Mouse (Mus musculus): ENCODE data around the gene Zfp105.

Zfp105 gene

DNA sequence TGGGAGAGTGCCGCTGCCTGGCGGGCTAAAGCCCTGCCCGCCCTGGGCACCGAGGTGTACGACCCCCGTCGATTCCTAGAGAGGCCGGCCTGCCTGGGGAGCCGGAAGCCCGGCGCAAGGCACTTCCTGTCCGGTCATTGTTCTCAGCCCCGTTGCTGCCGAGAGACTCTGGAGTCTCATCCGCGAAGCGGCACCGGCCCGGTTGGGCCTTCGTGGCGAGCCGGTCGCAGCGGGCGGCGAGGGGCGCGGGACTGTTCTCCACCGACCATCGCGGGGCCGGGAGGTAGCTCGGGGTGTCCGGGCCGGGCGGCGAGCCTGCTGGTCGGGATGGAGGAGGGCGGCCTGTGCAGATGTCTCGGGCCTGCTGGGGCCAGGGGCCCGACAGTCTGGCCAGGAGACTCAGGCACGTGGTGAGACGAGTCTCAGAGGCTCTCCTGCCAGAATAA lies at the start of gene Zfp105:
Gene Zfp105, plus strand, starts transcription at position 137 of the 446 bp plus-strand sequence.
- DNase-seq (ENCODE audit: low read depth): peak; percentile 9

GRCm38 (mm10) chr9:122874653-122875052 lies 48.2 kb upstream of the Zfp105 start:
- DNase-seq (ENCODE audit: low read depth): no peak

DNA sequence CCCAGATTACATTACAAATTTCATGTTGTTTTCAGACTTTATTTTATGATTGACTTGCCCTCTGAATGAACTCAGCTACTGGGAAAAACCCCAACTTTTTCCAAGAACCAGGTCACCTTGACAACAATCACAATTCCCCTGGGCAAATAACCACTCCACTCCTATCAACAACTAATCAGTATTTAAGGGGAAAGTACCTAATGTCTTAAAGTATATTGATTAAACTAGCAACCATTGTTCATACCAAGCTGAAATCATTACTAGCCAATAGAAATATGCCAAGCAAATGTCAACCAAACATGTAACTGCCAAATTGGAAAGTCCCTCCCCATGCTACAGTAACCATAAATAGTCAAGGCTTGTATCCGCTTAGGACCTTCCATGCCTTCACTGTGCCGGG lies 47.7 kb upstream of the Zfp105 start:
- DNase-seq (ENCODE audit: low read depth): no peak

DNA sequence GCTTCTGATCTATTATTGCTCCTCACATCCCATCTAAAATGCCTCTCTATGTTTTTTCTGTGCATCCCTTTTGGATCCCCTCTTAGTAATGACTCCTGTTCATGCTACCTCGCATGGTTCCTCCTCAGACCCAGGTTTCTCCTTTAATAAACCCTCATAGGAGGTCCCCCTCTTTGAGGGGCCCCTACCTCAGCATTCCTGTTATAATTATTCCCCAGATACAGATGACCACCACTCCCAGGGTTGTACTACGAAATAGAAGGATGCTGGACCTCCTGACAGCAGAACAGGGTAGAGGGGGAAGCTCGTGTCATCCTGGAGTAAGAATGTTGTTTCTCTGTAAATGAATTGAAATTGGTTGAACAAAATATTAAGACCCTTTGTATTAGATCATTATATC lies 37.5 kb upstream of the Zfp105 start, which contains the start of gene Zkscan7:
Gene Zkscan7, plus strand, starts transcription at position 301 of the 400 bp plus-strand sequence.
- no peak for DNase-seq (ENCODE audit: low read depth)

DNA sequence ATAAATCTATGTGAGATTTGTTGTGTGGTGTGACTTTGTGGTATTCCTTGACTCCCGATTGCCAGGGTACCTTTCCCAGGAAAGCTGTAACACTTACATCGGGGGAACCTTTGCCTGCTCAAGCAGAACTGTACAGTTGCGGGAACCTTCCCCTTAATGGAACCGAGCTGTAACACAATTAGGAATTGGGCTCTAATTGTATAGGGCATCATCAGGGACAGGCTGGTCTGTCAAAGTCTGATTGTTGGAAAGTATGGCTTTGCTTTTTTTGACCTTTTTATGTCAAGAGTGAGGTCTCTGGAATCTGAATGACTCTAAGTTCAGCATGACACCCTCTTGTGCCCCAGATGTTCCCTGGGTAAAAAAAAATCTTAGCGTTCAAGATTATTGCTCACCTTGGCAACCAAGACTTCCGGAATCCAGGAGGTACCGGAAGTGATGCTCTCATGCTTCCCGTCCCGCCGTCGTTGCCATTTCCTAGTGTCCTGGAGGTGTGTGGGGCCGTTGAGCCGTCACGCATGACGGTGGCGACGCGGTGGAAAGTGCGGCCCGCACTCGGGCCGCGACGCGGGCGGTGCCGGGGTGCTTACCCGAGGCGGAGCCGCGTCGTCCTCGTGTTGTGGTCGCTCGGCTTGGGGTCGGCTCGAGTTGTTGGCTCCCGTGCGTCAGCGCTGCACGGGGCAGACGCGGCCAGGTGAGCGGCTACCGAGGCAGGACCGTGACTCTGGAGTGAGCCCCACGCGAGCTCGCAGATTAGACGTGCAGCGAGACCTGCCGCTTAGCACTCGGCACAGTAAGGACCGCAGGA lies 36.3 kb upstream of the Zfp105 start:
- no peak for DNase-seq (ENCODE audit: low read depth)

DNA sequence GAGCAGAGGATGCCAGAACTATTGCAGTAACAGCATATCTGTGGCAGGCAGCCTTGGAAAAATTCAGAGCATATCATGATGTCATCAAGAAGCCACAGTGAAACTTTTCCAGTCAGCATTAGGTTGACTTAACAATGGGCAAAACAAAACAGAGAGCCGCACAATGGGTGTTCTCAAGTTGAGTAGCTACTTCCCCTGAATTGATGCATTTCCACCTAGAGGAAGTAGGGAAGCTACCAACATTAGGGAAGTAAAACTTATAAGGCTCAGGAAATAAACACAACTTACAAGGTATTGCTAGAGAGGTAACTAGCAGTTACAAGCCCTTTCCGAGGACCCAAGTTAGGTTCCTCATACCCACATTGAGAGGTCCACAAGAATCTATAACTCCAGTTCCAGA lies 21.8 kb upstream of the Zfp105 start:
- DNase-seq (ENCODE audit: low read depth): no peak

- no peak for DNase-seq (ENCODE audit: low read depth)
These were observed 19.9 kb upstream of the Zfp105 start for GRCm38 (mm10) chr9:122902717-122903535.

GRCm38 (mm10) chr9:122922436-122922835 lies 436 bp upstream of the Zfp105 start:
- DNase-seq (ENCODE audit: low read depth): no peak

DNA sequence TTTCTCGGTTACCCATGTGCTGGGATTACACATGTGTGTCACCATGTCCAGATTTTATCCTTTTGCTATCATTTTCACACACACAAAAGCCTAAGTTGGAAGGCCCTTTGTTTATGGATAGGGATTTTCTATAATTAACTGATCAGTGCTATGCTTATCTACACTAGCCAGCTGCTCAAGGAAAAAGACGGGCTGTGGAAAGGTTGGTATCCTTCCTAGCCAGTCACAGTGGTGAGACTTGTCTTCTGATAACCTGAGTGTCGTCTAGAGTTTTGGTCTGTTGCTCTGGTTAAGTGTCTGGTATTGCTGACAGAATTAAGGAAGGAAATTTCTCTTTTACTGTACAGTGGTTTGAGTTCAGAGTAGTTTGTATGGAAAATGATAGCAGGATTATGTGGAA lies 6.0 kb downstream of the Zfp105 start:
- DNase-seq (ENCODE audit: low read depth): no peak

- peak; percentile 91 for DNase-seq (ENCODE audit: low read depth)
These were observed 28.0 kb downstream of the Zfp105 start, which contains the start of the genes 1110059G10Rik and Kif15 for GRCm38 (mm10) chr9:122950643-122951475. TSS of gene 1110059G10Rik (minus strand) at chr9:122951000. TSS of gene Kif15 (plus strand) at chr9:122951046.

All from c-Kit-positive CD71-negative TER-119-negative erythroid progenitor cells, embryonic 14.5 days (primary cell).